Mouse (Mus musculus) midbrain, embryonic 10.5 days (tissue): ENCODE data around the gene Eci2. TPM values are rescaled to one million over a fixed set of nuclear protein-coding genes. Genes with fewer than 3 reads are reported as not detected.
A peak's percentile ranks its signal among the peaks of the same experiment; 100 is the strongest.
"Not testable (repeated sequence)": the region's sequence is repeated elsewhere in the genome, so short reads cannot be mapped to it uniquely, and the experiment has no call there.

Experiments used
- DNase-seq: peaks from one replicate; pipeline ENCODE4 v3.0.0-alpha.2; 2017; ENCODE audit warnings: low spot score
- H3K27ac ChIP-seq: fragments of 300-500 bp; sonication (generic); replicated peaks from 2 replicates; pipeline ENCODE4 v1.5.1; 2016; ENCODE audit warnings: mild to moderate bottlenecking
- H3K27me3 ChIP-seq: fragments of 300-500 bp; sonication (generic); 2 replicates; pipeline ENCODE4 v1.6.1; 2016; ENCODE audit warnings: low read depth, mild to moderate bottlenecking; ENCODE audit not compliant: poor library complexity, severe bottlenecking
- H3K36me3 ChIP-seq: fragments of 300-500 bp; sonication (generic); 2 replicates; pipeline ENCODE4 v1.6.1; 2016; ENCODE audit warnings: mild to moderate bottlenecking, moderate library complexity
- H3K4me1 ChIP-seq: fragments of 300-500 bp; sonication (generic); 2 replicates; pipeline ENCODE4 v1.6.1; 2016
- H3K4me3 ChIP-seq: fragments of 300-500 bp; sonication (generic); 2 replicates; pipeline ENCODE4 v1.5.1; 2016; ENCODE audit warnings: mild to moderate bottlenecking, moderate library complexity
- H3K9me3 ChIP-seq: fragments of 300-500 bp; sonication (generic); replicated peaks from 2 replicates; pipeline ENCODE4 v1.6.1; 2016; ENCODE audit warnings: mild to moderate bottlenecking
- WGBS: fragments of 180-500 bp; shearing (Covaris S2); methylation state at CpG from one replicate; pipeline ENCODE4 v1.1.7; 2016; 5-methylcytosine and 5-hydroxymethylcytosine counted together
- polyA plus RNA-seq: library from polyadenylated mRNA; unstranded; fragments of >200 nt; fragmentation: Nextera tagmentation; extraction: Ambion mirVana; gene quantifications from 2 replicates; pipeline ENCODE4 v1.2.1, GENCODE M21; 2016

Gene Eci2
- polyA plus RNA-seq, 1 experiment from 2014 or later: 91.8 TPM

DNA sequence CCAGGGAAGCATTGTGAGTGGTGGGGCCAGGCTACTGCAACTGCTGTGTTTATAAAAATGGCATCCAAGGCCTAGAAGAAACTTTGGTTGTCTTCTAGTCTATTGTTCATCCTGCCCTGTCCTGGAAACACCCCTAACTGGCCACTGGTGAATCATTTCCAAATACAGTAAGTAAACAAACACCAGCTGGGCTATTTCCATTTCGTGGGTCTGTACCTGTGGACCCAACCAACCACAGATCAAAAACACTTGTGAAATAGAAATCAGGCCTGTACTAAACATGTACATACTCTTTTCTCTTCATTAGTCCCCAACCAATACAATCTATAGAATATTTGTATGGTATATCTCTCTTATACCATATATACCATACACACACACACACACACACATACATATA, 3.5 kb downstream of the Eci2 start:
- 79% methylated on average over 1 of the region's 1 CpGs for WGBS
- H3K4me1 ChIP-seq, H3K27ac ChIP-seq, H3K27me3 ChIP-seq, H3K4me3 ChIP-seq, DNase-seq, H3K9me3 ChIP-seq, H3K36me3 ChIP-seq: not testable (repeated sequence)

DNA sequence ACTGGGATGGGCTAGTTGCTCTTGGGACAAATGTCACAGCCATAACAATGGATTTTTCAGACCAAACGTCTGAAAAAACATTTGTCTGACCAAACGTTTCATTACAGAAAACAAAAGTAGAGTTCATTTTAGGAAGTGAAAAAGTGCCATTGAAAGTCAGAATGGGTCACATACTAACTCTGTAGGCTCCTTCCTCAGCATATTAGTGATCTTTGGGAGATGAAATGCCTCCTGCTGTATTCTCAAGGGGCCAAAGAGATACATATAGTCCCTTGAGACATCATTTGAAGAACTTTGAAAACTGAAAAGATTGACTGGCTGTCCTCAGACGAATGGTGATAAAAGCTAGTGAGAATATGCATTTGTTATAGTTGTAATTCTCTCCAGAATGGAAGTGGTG, 6.5 kb downstream of the Eci2 start:
- no peak overlapping the region for H3K27ac ChIP-seq
- H3K36me3 ChIP-seq: no peaks in the 10 kb centered on the region
- no peaks in the 10 kb centered on the region for H3K4me1 ChIP-seq
- no peaks in the 10 kb centered on the region for H3K27me3 ChIP-seq
- DNase-seq: no peak
- no peak overlapping the region for H3K4me3 ChIP-seq
- H3K9me3 ChIP-seq: no peaks in the 10 kb centered on the region
- whole genome bisulfite sequencing: 82% methylated on average over 3 of the region's 3 CpGs

DNA sequence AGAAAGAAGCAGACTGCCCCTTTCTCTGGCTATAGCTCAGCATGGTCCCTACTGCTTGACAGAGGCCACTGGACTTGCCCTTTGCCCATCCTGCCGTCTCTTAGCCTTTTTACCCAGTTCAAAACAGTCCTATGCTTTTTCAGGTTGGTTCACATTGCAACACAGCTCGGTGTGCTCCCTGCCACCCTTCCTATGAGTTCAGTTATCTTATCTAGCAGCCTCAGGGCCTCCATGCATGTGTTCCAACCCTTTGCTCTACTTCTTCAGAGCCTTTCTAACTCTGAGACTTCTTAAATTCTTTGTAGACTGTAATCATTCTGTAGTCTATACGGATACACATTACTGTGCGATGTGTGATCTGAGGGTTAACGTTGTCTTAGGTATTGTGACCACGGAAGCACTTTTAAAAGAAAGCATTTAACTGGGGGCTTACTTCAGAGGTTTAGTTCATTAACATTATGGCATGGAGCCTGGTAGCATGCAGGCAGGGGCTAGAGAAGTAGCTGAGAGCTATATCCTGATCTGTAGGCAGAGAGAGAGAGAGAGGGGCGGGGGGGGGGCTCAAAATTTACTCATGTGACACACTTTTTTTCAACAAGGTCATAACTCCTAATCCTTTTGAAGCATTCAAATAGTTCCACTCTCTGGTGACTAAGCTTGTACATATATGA, 7.9 kb downstream of the Eci2 start:
- Histone ChIP-seq H3K4me1 (no peaks in the 10 kb centered on the region), H3K9me3 (no peaks in the 10 kb centered on the region; the same call in 1 of the 2 replicates), H3K27ac (no peak overlapping the region), H3K36me3 (no peaks in the 10 kb centered on the region), H3K4me3 (no peak overlapping the region), H3K27me3 (no peaks in the 10 kb centered on the region)
- 84% methylated on average over 7 of the region's 7 CpGs for WGBS
- no peak for DNase-seq

DNA sequence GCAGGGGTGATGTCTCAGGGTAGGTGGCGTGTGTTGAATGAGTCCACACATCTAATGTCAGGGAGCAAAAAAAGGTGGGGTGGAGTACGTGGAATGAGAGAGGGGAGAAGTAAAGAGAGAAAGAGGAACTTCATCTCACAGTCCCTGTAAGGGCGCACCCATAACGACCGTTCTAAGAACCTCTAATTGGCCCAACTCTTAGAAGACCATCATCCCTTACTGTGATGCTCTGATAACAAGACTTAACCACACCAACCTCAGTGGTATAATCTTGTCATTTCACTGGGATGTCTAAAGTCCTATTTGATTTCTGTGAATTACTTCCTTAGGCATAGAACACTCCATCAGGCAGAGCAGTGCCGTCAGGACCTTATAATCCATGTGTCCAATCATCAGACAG, 9.5 kb downstream of the Eci2 start:
- Histone ChIP-seq H3K4me1 (no peaks in the 10 kb centered on the region), H3K9me3 (peaks cover 3% of the 10 kb centered on the region; the same call in 1 of the 2 replicates), H3K4me3 (no peak overlapping the region), H3K27ac (no peak overlapping the region), H3K27me3 (no peaks in the 10 kb centered on the region), H3K36me3 (no peaks in the 10 kb centered on the region)
- 89% methylated on average over 6 of the region's 6 CpGs for WGBS
- no peak for DNase-seq

DNA sequence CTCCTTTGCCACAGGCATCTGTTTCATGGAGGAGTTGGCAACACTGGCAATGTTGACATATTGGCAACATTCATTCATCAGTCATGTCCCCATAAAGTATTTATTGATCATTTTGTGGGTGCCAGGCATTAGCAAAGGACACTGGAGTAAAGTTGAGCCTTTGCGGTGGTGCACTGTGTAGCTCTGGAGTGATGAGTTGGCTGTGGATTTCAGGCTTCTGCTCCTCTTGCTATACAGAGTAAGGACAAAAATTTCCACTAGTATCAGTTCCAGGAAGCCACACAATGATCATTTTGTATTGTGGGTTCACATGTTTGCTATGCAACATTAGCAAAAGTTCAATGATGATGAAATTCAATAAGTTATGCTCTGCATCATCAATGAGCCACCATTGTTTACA, 10.8 kb downstream of the Eci2 start:
- no peak for DNase-seq
- Histone ChIP-seq H3K36me3 (no peaks in the 10 kb centered on the region), H3K4me3 (no peak overlapping the region), H3K9me3 (peaks cover 3% of the 10 kb centered on the region; the same call in 1 of the 2 replicates), H3K4me1 (no peaks in the 10 kb centered on the region), H3K27ac (no peak overlapping the region), H3K27me3 (no peaks in the 10 kb centered on the region)
- WGBS: 95% methylated on average over 1 of the region's 1 CpGs

DNA sequence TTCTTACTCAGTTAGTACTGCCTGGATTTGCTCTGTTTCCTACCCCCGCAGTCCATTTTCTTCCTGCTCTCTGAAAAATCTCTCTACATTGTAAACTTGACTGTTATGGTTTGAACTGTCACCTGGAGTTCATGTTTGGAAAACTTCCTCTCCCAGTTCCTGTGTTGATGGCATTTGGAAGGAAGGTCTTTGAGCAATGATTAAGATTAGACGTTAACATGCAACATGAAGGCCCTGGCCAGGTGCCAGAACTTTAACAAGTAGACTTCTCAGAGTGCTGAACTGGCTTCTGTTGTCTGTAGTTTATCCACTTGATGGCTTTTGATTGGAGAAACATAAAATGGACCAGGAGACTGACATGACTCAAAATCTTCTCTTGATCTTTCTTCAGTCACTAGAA, 31.0 kb downstream of the Eci2 start:
- peaks cover 26% of the 10 kb centered on the region for H3K4me1 ChIP-seq
- no peak for DNase-seq
- H3K27ac ChIP-seq: no peak overlapping the region
- 0 out of 2 replicates have a peak, but pooled peaks cover 7% of the 10 kb centered on the region for H3K9me3 ChIP-seq
- no peaks in the 10 kb centered on the region for H3K36me3 ChIP-seq
- no peaks in the 10 kb centered on the region for H3K27me3 ChIP-seq
- no peak overlapping the region for H3K4me3 ChIP-seq
- 92% methylated on average over 2 of the region's 2 CpGs for WGBS

DNA sequence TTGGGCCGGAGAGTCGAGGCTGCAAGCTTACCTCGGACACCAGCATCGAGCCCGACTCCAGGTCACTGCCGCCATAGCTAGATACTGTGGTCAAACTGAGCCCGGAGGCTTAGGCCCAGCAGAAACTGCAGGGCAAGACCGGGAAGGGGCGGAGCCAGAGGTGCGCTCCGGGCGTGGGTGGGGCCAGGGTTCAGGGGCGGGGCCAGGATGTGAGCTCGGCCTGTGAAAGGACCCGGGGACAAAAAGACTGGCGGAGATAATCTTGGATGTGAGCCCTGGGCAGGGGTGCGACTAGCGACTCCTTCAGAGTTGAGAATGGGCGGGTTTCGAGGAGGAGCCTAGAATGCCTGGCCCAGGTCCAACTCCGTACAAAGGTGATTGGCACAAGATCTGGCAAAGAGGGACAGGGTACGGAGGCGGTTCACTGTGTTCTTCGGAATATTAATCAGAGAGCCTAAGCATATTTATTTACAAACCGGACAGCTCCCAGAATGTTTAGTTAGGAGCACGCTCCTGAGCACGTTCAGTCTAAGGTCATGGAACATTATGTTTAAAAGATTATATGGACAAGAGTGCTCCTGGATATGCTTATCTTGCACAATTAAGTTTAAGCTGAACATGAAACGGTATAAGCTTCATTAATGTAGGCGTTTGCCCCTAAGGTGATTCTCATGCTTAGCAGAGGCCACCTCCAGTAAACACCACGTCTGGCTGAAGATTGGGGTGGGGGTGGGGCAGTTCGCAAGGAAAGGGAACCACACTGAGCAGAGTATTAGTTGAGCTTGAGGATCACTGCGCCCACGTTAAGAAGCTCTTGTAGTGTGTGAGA, 32.7 kb downstream of the Eci2 start:
- H3K27ac ChIP-seq: peak overlapping the region; percentile 92
- WGBS: 2% methylated on average over 33 of the region's 33 CpGs
- H3K4me1 ChIP-seq: peaks cover 26% of the 10 kb centered on the region
- peak overlapping the region; percentile 69 for H3K4me3 ChIP-seq
- H3K36me3 ChIP-seq: peaks cover 13% of the 10 kb centered on the region
- 0 out of 2 replicates have a peak, but pooled peaks cover 7% of the 10 kb centered on the region for H3K9me3 ChIP-seq
- H3K27me3 ChIP-seq: no peaks in the 10 kb centered on the region
- peak; percentile 97 for DNase-seq

DNA sequence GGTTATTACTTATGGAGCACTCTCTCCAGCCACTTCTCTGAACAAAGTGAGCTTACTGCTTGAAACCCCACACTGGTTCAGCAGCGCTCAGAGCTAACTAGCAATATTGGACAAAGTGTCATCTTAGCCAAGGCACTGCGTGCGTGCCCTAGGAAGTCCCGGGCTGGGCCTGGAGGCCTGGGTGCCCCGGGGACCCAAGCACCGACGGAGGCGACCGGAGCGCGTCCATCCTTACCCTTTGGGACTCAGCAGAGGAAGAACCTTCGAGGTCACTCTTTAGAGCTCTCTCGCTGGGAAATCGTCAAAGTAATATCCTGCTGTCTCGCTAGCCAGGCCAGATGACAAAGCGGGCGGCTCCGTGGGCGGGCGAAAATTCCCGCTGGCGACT, 33.3 kb downstream of the Eci2 start:
- 0 out of 2 replicates have a peak, but pooled peaks cover 6% of the 10 kb centered on the region for H3K9me3 ChIP-seq
- H3K4me3 ChIP-seq: peak overlapping the region; percentile 69
- WGBS: 2% methylated on average over 22 of the region's 22 CpGs
- peaks cover 19% of the 10 kb centered on the region for H3K36me3 ChIP-seq
- peak overlapping the region; percentile 92 for H3K27ac ChIP-seq
- peaks cover 26% of the 10 kb centered on the region for H3K4me1 ChIP-seq
- no peaks in the 10 kb centered on the region for H3K27me3 ChIP-seq
- DNase-seq: no peak

DNA sequence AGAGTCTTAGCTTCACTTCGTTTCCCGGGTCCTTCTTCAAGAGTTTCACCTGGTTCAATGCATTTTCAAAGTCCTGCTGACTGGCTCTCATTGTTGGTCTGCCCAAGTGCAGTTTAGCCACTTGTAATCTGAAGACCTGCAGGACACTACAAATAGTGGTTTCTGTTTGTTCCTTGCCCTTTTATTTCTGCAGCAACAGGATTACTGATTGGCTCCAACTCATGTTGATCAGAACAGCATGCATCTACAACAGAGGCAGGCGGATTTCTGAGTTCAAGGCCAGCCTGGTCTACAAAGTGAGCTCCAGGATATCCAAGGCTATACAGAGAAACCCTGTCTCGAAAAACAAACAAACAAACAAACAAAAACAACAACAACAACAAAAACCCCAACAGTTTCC, 33.8 kb downstream of the Eci2 start:
- peaks cover 26% of the 10 kb centered on the region for H3K4me1 ChIP-seq
- H3K9me3 ChIP-seq: 0 out of 2 replicates have a peak, but pooled peaks cover under 1% of the 10 kb centered on the region
- peaks cover 24% of the 10 kb centered on the region for H3K36me3 ChIP-seq
- peak overlapping the region; percentile 69 for H3K4me3 ChIP-seq
- no peaks in the 10 kb centered on the region for H3K27me3 ChIP-seq
- peak; percentile 12 for DNase-seq
- H3K27ac ChIP-seq: peak overlapping the region; percentile 92
- WGBS: 81% methylated on average over 4 of the region's 4 CpGs

DNA sequence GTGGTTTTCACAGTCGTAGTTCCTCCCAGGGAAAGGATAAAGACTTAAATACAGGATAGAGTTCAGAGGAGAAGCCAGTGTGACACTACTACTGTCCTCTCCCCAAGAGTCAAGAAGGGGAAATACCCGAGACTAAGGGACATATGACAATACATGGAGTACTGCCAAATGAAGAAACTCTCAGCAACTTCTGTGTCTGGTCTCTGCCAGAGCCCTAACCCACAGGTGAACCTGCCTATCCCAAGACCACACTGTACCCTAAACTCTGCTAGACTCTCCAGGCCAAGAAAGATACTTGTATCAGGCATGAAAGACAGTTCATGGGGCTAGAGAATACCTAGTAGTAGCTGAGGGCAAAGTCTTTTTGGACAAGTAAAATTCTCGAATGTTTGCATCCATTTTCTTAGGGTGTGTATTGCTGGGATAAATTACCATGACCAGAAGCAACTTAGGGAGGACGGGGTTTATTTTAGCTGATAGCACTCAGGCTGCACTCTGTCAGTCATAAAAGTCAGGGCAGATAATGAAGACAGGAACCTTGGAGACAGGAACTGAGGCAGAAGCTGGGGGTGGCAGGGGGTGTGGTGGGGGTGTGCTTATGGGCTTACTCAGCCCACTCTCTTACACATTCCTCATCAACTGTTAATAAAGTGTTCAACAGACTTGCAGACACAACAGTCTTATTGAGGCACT, 35.2 kb downstream of the Eci2 start:
- H3K4me3 ChIP-seq: no peak overlapping the region
- 88% methylated on average over 4 of the region's 4 CpGs for WGBS
- no peak for DNase-seq
- H3K27me3 ChIP-seq: no peaks in the 10 kb centered on the region
- peaks cover 38% of the 10 kb centered on the region for H3K36me3 ChIP-seq
- H3K4me1 ChIP-seq: peaks cover 26% of the 10 kb centered on the region
- no peak overlapping the region for H3K27ac ChIP-seq
- no peaks in the 10 kb centered on the region for H3K9me3 ChIP-seq

DNA sequence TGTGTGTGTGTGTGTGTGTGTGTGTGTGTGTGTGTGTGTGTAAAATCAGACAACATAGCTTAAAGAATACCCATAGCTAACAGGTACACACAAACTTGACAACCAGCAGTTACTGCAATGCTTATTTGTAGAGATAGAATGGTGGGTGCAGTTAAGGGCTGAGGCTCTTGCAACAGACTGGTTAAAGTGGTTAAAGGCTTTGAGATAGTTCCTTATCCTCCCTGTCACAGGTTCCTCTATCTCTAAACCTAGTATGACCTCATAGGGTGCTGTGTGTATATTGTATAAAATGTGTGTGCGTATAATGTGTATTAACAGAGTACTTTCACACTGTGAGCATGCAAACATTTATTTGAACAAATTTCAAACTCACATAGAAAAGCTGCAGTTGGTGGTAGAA, 43.4 kb downstream of the Eci2 start:
- H3K27me3 ChIP-seq, H3K9me3 ChIP-seq, H3K4me1 ChIP-seq, H3K27ac ChIP-seq, H3K4me3 ChIP-seq, DNase-seq: not testable (repeated sequence)
- 95% methylated on average over 1 of the region's 1 CpGs for WGBS
- H3K36me3 ChIP-seq: peaks cover 94% of the 10 kb centered on the region

DNA sequence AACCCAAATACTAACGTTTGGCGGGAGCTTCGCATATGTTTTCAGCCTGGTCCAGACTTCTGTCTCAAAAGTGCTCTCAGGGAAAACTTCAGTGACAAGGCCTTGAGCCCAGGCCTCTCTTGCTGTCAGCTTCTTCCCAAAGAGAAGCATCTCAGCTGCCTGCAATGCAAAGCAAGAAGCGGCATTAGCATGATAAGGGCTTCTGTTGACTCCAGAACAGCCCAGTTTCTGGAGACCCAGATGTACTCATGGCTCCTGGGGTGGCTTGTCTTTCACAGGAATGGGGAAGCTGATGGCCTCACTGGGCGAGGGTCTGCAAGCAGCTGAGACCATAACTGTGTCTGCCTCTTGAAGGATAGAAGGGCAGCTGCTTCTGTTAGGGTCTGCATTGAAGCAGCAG, 48.3 kb downstream of the Eci2 start:
- peaks cover 69% of the 10 kb centered on the region for H3K36me3 ChIP-seq
- not testable (repeated sequence) for H3K27me3 ChIP-seq, H3K4me3 ChIP-seq, H3K9me3 ChIP-seq, H3K27ac ChIP-seq, H3K4me1 ChIP-seq, DNase-seq
- WGBS: 66% methylated on average over 5 of the region's 5 CpGs

DNA sequence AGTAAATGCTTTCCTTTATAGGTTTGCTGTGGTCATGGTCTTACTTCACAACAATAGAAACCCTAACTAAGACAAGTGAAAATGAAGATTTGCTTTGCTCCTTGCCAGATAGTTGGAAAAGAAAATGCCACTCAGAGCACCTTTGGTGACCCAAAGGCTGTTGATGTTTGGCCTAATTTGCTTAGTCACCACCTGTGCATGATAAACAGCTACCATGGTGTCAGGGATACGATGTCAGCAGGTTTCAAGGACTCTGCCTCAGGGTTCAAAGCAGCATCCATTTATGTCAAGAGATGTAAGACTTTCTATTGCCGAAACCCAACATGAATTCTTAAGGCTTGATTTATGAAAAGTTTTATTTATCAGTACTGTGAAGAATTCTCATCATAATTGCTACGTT, 49.5 kb downstream of the Eci2 start:
- H3K4me1 ChIP-seq: no peaks in the 10 kb centered on the region
- no peak for DNase-seq
- H3K9me3 ChIP-seq: no peaks in the 10 kb centered on the region
- no peak overlapping the region for H3K27ac ChIP-seq
- peaks cover 60% of the 10 kb centered on the region for H3K36me3 ChIP-seq
- no peak overlapping the region for H3K4me3 ChIP-seq
- H3K27me3 ChIP-seq: no peaks in the 10 kb centered on the region
- 95% methylated on average over 3 of the region's 3 CpGs for WGBS
